Mouse (Mus musculus): Measurements from ENCODE around the gene Birc5.

DNA sequence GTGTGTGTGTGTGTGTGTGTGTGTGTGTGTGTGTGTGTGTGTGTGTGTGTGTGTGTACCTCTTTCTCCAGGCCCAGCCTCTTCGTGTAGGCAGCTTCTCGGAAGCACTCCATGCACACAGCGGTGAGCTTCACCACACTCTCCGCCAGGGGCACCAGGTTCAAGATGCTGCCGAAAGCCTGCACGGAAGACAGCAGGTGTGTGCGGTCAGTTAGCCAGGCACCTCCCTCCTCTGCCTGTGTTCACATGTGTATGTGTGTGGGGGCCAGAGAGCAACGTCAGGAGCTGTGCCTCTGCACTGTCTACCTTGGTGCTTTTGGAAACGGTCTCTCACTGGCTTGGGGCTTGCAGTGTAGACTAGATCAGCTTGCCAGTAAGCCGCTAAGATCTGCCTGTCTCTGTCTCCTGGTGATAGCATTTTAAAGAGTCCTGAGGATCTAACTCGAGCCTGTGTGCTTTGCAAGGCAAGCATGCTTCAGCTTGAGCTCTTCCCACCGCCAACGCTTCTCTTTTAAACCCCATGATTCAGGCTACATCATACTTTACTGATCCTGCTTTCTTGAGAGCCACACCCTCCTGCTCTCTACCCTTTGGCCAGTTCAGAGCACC, 32.6 kb upstream of the Birc5 start:
- TF ChIP-seq POLR2A (IDR thresholded peaks at IDR 0.05; ENCODE audit: borderline replicate concordance, extremely low read depth, low read depth, low read length): no peak
- TF ChIP-seq CTCF (IDR thresholded peaks at IDR 0.05; ENCODE audit: insufficient read depth, low read length): no peak
